Mouse (Mus musculus): ENCODE measurements around the gene Exoc7. TPM values are rescaled to one million over a fixed set of nuclear protein-coding genes. Genes with fewer than 3 reads are reported as not detected.

Exoc7 gene
- 9.3 TPM for polyA plus RNA-seq (2014; fragmentation: Illumina TruSeq; extraction: RNeasy Lipid Tissue Mini Kit (QIAGEN cat#74804); ENCODE audit: low read depth, low replicate concordance)

GRCm38 (mm10) chr11:116307019-116307725, at the start of gene Exoc7:
Gene Exoc7, minus strand, starts transcription at chr11:116307233.

GRCm38 (mm10) chr11:116335244-116336036, 28.4 kb upstream of the Exoc7 start, which contains the start of gene Foxj1:
Gene Foxj1, minus strand, starts transcription at chr11:116335399.

GRCm38 (mm10) chr11:116280751-116281663, 26.0 kb downstream of the Exoc7 start, which contains the start of gene Galr2:
Gene Galr2, plus strand, starts transcription at chr11:116280939.

GRCm38 (mm10) chr11:116274045-116274666, 32.9 kb downstream of the Exoc7 start, which contains the start of gene Srp68:
Gene Srp68, minus strand, starts transcription at chr11:116274217.

Other genes with a start within 250 kb of the Exoc7 start
- not detected for gene Unc13d, start 229.3 kb downstream of the Exoc7 start, polyA plus RNA-seq (2014; fragmentation: Illumina TruSeq; extraction: RNeasy Lipid Tissue Mini Kit (QIAGEN cat#74804); ENCODE audit: low read depth, low replicate concordance)
- 20.4 TPM for gene Wbp2, start 220.2 kb downstream of the Exoc7 start, polyA plus RNA-seq (2014; fragmentation: Illumina TruSeq; extraction: RNeasy Lipid Tissue Mini Kit (QIAGEN cat#74804); ENCODE audit: low read depth, low replicate concordance)
- gene Trim47, start 180.0 kb downstream of the Exoc7 start, polyA plus RNA-seq (2014; fragmentation: Illumina TruSeq; extraction: RNeasy Lipid Tissue Mini Kit (QIAGEN cat#74804); ENCODE audit: low read depth, low replicate concordance), result not detected
- 6.2 TPM for gene Trim65, start 176.1 kb downstream of the Exoc7 start, polyA plus RNA-seq (2014; fragmentation: Illumina TruSeq; extraction: RNeasy Lipid Tissue Mini Kit (QIAGEN cat#74804); ENCODE audit: low read depth, low replicate concordance)
- 2.7 TPM for gene Mrpl38, start 168.4 kb downstream of the Exoc7 start, polyA plus RNA-seq (2014; fragmentation: Illumina TruSeq; extraction: RNeasy Lipid Tissue Mini Kit (QIAGEN cat#74804); ENCODE audit: low read depth, low replicate concordance)
- gene Fbf1, start 139.1 kb downstream of the Exoc7 start, polyA plus RNA-seq (2014; fragmentation: Illumina TruSeq; extraction: RNeasy Lipid Tissue Mini Kit (QIAGEN cat#74804); ENCODE audit: low read depth, low replicate concordance), result 17.7 TPM
- gene Ten1, start 108.4 kb downstream of the Exoc7 start, polyA plus RNA-seq (2014; fragmentation: Illumina TruSeq; extraction: RNeasy Lipid Tissue Mini Kit (QIAGEN cat#74804); ENCODE audit: low read depth, low replicate concordance), result 2.0 TPM
- 192 TPM for gene Acox1, start 108.2 kb downstream of the Exoc7 start, polyA plus RNA-seq (2014; fragmentation: Illumina TruSeq; extraction: RNeasy Lipid Tissue Mini Kit (QIAGEN cat#74804); ENCODE audit: low read depth, low replicate concordance)
- not detected for gene Evpl, start 69.2 kb downstream of the Exoc7 start, polyA plus RNA-seq (2014; fragmentation: Illumina TruSeq; extraction: RNeasy Lipid Tissue Mini Kit (QIAGEN cat#74804); ENCODE audit: low read depth, low replicate concordance)
- 10.0 TPM for gene Srp68, start 33.0 kb downstream of the Exoc7 start, polyA plus RNA-seq (2014; fragmentation: Illumina TruSeq; extraction: RNeasy Lipid Tissue Mini Kit (QIAGEN cat#74804); ENCODE audit: low read depth, low replicate concordance)
- not detected for gene Galr2, start 26.3 kb downstream of the Exoc7 start, polyA plus RNA-seq (2014; fragmentation: Illumina TruSeq; extraction: RNeasy Lipid Tissue Mini Kit (QIAGEN cat#74804); ENCODE audit: low read depth, low replicate concordance)
- not detected for gene Foxj1, start 28.2 kb upstream of the Exoc7 start, polyA plus RNA-seq (2014; fragmentation: Illumina TruSeq; extraction: RNeasy Lipid Tissue Mini Kit (QIAGEN cat#74804); ENCODE audit: low read depth, low replicate concordance)
- gene Rnf157, start 105.8 kb upstream of the Exoc7 start, polyA plus RNA-seq (2014; fragmentation: Illumina TruSeq; extraction: RNeasy Lipid Tissue Mini Kit (QIAGEN cat#74804); ENCODE audit: low read depth, low replicate concordance), result 0.82 TPM
- gene Ubald2, start 126.9 kb upstream of the Exoc7 start, polyA plus RNA-seq (2014; fragmentation: Illumina TruSeq; extraction: RNeasy Lipid Tissue Mini Kit (QIAGEN cat#74804); ENCODE audit: low read depth, low replicate concordance), result 8.3 TPM
- gene Qrich2, start 159.0 kb upstream of the Exoc7 start, polyA plus RNA-seq (2014; fragmentation: Illumina TruSeq; extraction: RNeasy Lipid Tissue Mini Kit (QIAGEN cat#74804); ENCODE audit: low read depth, low replicate concordance), result not detected
- gene Prpsap1, start 187.0 kb upstream of the Exoc7 start, polyA plus RNA-seq (2014; fragmentation: Illumina TruSeq; extraction: RNeasy Lipid Tissue Mini Kit (QIAGEN cat#74804); ENCODE audit: low read depth, low replicate concordance), result 31.6 TPM
- gene Sphk1, start 223.7 kb upstream of the Exoc7 start, polyA plus RNA-seq (2014; fragmentation: Illumina TruSeq; extraction: RNeasy Lipid Tissue Mini Kit (QIAGEN cat#74804); ENCODE audit: low read depth, low replicate concordance), result not detected

Measured in adrenal gland, adult 10 weeks (tissue).